Mouse (Mus musculus) kidney, adult 2 months (tissue): ENCODE measurements around the gene Siah3.

Source experiments
- CTCF ChIP-seq: fragments of 200-500 bp; conservative IDR thresholded peaks from 2 replicates; pipeline ENCODE4 v1.5.1; 2011; ENCODE audit warnings: low read depth, mild to moderate bottlenecking, control low read depth, low read length, moderate library complexity, mixed read lengths; ENCODE audit not compliant: insufficient read depth, insufficient read length
- POLR2A ChIP-seq: fragments of 200-500 bp; IDR thresholded peaks from one replicate; pipeline ENCODE4 v1.6.1; 2011; ENCODE audit warnings: low read depth, low read length, control low read depth

DNA sequence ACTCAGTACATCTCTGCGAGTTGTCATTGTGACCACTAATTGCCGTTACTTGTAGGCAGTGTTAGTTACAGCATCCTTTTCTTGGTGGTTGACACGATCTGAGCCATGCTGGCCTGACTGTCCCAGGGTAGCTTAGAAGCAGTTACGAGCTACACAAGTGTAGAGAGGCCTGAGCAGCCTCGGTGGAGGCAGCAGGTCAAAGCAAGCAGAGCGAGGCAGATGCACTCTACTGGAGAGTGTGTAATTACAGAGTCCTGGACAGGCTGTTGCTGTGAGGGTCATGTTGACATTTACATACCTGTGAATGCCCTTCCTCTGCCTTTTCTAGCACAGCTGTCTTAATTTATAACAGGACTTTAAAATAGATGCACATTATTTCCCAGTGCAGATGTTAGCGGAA is 32.1 kb downstream of the Siah3 start:
- TF ChIP-seq CTCF (no peak), POLR2A (no peak)
